Mouse (Mus musculus): ENCODE measurements around the gene Exoc6b. TPM values are rescaled to one million over a fixed set of nuclear protein-coding genes. Genes with fewer than 3 reads are reported as not detected.

Gene Exoc6b
- polyA plus RNA-seq, 1 experiment from 2014 or later: 24.6 TPM

GRCm38 (mm10) chr6:84588895-84589652 lies 480.2 kb downstream of the Exoc6b start:
- Histone ChIP-seq H3K27ac (peak overlapping the region; percentile 95), H3K36me3 (peaks cover 16% of the 10 kb centered on the region), H3K4me3 (peak overlapping the region; percentile 81), H3K4me1 (peaks cover 70% of the 10 kb centered on the region), H3K27me3 (ENCODE audit: low read depth, poor library complexity, severe bottlenecking) (peaks cover 67% of the 10 kb centered on the region), H3K9me3 (replicated peaks) (no peaks in the 10 kb centered on the region)
- under 1% methylated on average over 53 of the region's 54 CpGs for WGBS
- DNase-seq (ENCODE audit: low spot score): peak; percentile 86

DNA sequence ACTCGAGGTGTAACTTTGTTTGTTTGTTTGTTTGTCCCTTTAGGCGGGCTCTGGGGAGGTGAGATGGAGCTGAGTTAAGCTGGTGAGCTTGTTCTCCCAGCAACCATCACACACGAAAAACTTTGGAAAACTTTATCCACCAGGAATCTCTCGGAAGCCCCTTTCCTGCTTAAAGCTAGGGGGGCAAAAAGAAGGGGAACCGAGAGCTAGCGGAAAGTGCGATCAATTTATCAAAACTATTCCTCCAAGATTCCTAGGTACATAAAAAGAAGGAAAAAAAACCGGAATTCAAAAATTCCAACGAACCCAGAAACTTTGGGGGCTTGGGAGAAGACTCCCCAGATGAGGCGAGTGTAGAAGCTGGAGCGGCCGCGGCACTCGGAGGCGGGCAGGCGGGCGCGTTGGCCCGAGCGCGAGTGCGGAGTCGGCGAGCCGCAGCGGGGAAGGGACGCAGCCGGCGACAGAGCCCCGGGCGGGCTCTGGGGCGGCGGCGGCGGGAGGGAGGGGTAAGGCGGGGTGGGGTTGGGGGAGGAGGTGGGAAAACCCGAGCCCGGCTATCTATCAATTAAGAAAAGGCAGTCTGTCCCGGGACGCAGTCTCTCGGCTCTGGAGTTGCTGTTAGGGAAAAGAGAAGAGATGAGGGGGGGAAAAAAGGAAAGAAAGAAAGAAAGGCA lies 481.0 kb downstream of the Exoc6b start:
- H3K27ac ChIP-seq: peak overlapping the region; percentile 95
- peaks cover 23% of the 10 kb centered on the region for H3K36me3 ChIP-seq
- H3K4me1 ChIP-seq: peaks cover 72% of the 10 kb centered on the region
- DNase-seq (ENCODE audit: low spot score): peak; percentile 71
- peak overlapping the region; percentile 81 for H3K4me3 ChIP-seq
- under 1% methylated on average over 41 of the region's 41 CpGs for WGBS
- H3K27me3 ChIP-seq (ENCODE audit: low read depth, poor library complexity, severe bottlenecking): peaks cover 67% of the 10 kb centered on the region
- no peaks in the 10 kb centered on the region for H3K9me3 ChIP-seq (replicated peaks)

DNA sequence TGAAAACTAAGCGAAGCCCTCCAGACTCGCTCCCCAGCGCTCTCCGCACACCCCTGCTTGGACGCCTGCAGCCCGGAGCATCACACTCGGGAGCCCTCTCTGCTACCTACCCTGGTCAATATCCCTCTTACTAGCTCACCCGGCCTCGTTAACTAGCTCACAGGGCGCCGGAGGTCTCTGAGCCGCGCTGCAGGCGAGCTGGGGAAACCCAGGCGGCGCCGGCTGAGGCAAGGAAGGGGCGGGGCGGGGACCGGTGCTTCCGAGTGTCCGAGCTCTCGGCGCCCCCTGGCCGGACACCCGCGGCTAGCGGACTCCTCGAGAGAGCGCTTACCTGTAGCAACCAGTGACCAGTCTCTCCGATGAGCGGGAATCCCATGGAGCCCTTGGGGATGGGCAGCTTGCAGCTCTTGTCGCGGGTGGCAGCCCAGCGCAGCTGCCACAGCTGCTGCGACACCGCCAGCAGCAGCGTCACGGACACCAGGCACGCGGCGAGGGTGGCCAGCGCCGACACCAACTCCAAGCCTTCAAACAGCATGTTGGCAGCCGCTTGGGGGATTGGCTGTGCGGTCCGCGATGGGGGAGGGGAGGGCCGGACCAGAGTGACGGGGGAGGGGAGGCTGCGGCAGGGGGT lies 481.7 kb downstream of the Exoc6b start:
- peaks cover 67% of the 10 kb centered on the region for H3K27me3 ChIP-seq (ENCODE audit: low read depth, poor library complexity, severe bottlenecking)
- DNase-seq (ENCODE audit: low spot score): peak; percentile 82
- H3K36me3 ChIP-seq: peaks cover 31% of the 10 kb centered on the region
- peak overlapping the region; percentile 95 for H3K27ac ChIP-seq
- H3K4me3 ChIP-seq: peak overlapping the region; percentile 81
- peaks cover 75% of the 10 kb centered on the region for H3K4me1 ChIP-seq
- H3K9me3 ChIP-seq (replicated peaks): no peaks in the 10 kb centered on the region
- under 1% methylated on average over 51 of the region's 51 CpGs for WGBS

- Histone ChIP-seq H3K9me3 (replicated peaks) (no peaks in the 10 kb centered on the region), H3K27me3 (ENCODE audit: low read depth, poor library complexity, severe bottlenecking) (peaks cover 69% of the 10 kb centered on the region), H3K36me3 (peaks cover 40% of the 10 kb centered on the region), H3K27ac (peak overlapping the region; percentile 95), H3K4me3 (peak overlapping the region; percentile 81), H3K4me1 (peaks cover 84% of the 10 kb centered on the region)
- peak; percentile 61 for DNase-seq (ENCODE audit: low spot score)
- 1% methylated on average over 28 of the region's 28 CpGs for WGBS
Measured at GRCm38 (mm10) chr6:84586551-84587200, 482.6 kb downstream of the Exoc6b start.

DNA sequence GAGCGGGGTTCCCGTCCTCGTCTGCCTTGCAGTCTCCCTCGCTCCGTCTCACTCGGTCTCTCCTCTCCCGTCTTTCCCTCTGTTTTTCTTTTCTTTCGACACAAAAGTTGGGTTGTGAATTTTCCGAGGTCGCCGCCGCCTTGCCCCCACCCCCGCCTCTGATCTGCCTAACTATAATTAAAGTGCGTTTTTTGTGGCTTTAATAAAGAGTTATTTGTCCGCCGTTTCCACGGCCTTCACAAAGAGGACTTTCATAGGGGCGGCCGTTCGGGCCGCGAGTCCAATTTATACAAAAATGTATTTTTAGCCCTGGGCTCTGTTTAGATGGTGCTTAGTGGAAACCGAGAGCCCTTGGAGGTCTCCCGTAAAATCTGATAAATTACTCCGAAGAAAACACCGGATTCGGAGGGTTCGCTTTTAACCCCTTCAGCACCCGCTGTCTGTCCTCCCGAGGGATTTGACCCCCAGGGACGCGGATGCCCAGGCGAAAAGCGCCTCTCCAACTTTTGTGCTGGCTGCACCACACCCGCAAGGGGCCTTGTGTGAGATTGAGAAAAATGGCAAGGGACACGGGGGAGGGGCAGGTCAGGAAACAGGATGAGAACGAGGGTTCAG lies 483.5 kb downstream of the Exoc6b start:
- no peaks in the 10 kb centered on the region for H3K9me3 ChIP-seq (replicated peaks)
- H3K4me3 ChIP-seq: peak overlapping the region; percentile 81
- H3K27ac ChIP-seq: peak overlapping the region; percentile 95
- H3K4me1 ChIP-seq: peaks cover 84% of the 10 kb centered on the region
- peaks cover 49% of the 10 kb centered on the region for H3K36me3 ChIP-seq
- whole genome bisulfite sequencing: under 1% methylated on average over 37 of the region's 37 CpGs
- peaks cover 69% of the 10 kb centered on the region for H3K27me3 ChIP-seq (ENCODE audit: low read depth, poor library complexity, severe bottlenecking)
- DNase-seq (ENCODE audit: low spot score): peak; percentile 66

DNA sequence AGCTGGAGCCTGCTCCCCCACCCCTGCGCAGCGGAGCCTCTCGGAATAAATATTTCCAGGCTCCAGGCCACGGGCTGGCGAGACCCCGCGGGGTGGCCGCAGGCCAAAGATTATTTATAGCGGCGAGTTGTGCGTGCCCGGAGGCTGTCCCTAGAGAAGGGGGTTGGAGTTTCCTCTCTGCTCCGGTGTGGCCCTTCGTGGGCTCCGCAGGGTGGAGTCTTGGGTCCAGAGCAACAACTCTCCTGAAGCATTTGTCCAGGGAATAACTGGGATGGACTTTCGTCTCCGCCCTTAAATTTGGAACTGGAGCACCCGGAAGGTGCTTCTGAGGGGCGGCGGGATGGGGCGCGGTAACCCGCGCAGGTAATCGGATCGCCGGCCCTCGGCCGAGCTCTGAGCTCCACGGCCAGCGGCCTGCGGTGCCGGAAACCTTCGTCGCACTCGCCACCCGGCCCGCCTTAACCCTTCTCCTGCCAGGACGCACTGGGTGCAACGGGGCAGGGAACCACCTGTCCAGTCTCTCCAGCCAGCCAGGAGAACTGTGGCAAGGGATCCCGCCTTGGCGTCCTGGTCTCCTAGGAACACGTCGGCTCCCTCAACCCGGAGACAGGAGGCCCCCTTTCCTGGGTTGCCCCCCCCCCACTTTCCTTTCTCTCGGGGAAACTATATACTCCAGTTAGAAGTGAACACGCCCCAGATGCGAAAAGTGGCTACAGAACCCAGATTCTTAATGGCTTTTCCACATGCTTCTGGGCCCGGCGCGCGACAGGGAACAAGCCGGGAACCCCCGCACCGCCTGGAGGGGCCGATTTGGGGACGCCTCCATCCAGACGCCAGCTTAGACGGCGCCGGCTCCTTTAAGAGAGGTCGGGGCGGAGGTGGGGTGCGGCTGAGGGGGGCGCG lies 484.3 kb downstream of the Exoc6b start:
- peaks cover 85% of the 10 kb centered on the region for H3K4me1 ChIP-seq
- peaks cover 56% of the 10 kb centered on the region for H3K36me3 ChIP-seq
- peak overlapping the region; percentile 95 for H3K27ac ChIP-seq
- no peaks in the 10 kb centered on the region for H3K9me3 ChIP-seq (replicated peaks)
- under 1% methylated on average over 66 of the region's 66 CpGs for WGBS
- peaks cover 75% of the 10 kb centered on the region for H3K27me3 ChIP-seq (ENCODE audit: low read depth, poor library complexity, severe bottlenecking)
- H3K4me3 ChIP-seq: peak overlapping the region; percentile 81
- peak; percentile 76 for DNase-seq (ENCODE audit: low spot score)

DNA sequence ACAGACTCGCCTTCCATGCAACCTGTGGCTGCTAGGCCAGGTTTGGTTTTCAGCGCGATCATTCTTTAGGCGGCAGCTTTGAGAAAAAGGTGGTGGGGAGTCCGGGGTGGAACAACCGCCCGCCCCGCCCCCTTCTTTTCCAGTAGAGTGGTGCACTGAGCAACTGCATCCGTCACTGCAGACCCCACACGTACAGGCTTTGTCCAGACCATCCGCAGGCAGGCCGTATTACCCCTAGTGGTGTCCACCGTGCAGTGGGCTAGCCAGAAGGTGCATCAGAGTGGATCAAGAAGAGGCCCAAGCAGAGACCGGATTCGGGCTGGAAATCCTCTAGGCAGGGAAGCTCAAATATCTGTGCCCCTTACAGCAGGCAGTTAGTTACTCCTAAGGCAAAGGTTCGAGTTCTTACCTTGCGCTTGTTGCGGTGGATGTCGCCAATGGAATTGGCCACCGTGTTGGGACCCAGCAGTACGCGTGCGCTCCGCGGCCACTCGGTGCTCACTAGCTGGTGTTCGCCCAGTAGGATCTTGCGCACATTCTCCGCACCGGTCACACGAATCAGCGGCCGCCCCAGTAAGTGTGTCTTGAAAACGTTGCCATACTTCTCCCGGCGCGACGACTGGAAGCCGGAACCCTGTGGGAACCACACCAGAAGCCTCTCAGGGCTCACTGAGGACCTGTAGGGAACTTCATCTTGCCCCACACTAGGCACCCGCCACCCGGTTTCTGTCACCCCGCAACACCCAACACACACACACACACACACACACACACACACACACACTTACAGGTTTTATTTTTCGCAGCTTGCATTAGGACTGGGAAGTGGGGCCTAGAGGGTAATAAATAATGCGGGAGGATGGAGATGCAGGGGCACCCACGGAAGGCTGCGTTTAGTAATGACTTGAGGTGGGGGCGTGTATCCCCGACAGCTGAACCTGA lies 485.2 kb downstream of the Exoc6b start:
- Histone ChIP-seq H3K4me3 (peak overlapping the region; percentile 81), H3K9me3 (replicated peaks) (no peaks in the 10 kb centered on the region), H3K4me1 (peaks cover 84% of the 10 kb centered on the region), H3K27me3 (ENCODE audit: low read depth, poor library complexity, severe bottlenecking) (peaks cover 73% of the 10 kb centered on the region), H3K27ac (peak overlapping the region; percentile 95), H3K36me3 (peaks cover 65% of the 10 kb centered on the region)
- WGBS: 1% methylated on average over 48 of the region's 48 CpGs
- DNase-seq (ENCODE audit: low spot score): peak; percentile 73

GRCm38 (mm10) chr6:84583371-84583770 lies 485.9 kb downstream of the Exoc6b start:
- Histone ChIP-seq H3K4me3 (peak overlapping the region; percentile 81), H3K27me3 (ENCODE audit: low read depth, poor library complexity, severe bottlenecking) (peaks cover 74% of the 10 kb centered on the region), H3K36me3 (peaks cover 72% of the 10 kb centered on the region), H3K27ac (peak overlapping the region; percentile 95), H3K4me1 (peaks cover 86% of the 10 kb centered on the region), H3K9me3 (replicated peaks) (no peaks in the 10 kb centered on the region)
- peak; percentile 85 for DNase-seq (ENCODE audit: low spot score)
- WGBS: under 1% methylated on average over 26 of the region's 26 CpGs

DNA sequence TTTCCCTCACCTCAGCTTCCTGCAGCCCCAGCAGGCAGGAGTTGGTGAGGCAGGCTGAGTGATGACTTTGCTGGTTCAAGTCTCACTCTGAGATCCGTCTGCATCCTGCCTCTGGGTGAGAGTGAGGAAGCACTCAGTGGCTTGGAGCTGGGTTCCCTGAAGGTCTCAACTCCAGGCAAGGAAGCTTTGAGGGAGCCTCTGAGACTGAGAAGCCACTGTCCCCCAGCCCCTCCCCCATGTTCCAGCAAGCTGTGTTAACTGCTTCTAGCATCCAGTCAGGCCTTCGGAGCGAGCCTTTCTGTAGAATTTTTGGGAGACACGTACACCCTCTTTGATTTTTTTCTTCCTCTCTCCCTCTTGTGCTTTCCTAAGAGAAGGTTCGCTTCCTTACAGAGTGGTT lies 486.5 kb downstream of the Exoc6b start:
- Histone ChIP-seq H3K4me3 (peak overlapping the region; percentile 81), H3K27ac (peak overlapping the region; percentile 95), H3K9me3 (replicated peaks) (no peaks in the 10 kb centered on the region), H3K4me1 (peaks cover 89% of the 10 kb centered on the region), H3K36me3 (peaks cover 78% of the 10 kb centered on the region), H3K27me3 (ENCODE audit: low read depth, poor library complexity, severe bottlenecking) (peaks cover 79% of the 10 kb centered on the region)
- DNase-seq (ENCODE audit: low spot score): peak; percentile 45
- WGBS: 13% methylated on average over 5 of the region's 5 CpGs

DNA sequence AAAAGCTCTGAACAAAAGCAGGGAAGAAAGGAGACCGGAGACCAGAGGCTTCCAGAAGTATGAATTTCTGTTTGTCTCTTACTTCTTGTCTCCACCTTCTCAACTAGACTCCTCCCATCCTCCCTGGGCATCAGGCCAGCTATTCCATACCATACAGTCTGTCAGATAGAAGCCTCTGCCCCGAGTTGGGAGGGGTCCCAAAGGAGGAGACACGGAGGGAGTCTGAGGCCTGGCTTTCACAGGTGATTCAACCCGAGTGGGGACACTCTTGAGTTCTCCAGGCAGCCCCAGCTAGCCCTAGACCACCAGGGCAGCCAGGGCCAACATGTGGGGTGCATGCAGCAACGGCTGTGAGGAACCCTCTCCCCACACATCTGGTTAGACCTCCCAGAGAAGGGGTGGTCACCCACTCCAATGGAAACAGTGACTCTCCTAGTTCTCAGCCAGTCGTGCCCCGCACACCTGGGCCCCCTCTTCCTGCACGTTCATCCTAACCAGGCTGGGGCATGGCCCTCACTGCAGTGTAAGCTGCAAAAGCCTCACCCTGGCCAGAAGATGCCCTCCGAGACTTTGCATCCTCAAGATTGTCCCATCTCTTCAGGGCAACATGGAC lies 487.4 kb downstream of the Exoc6b start:
- WGBS: 71% methylated on average over 9 of the region's 9 CpGs
- Histone ChIP-seq H3K36me3 (peaks cover 86% of the 10 kb centered on the region), H3K27ac (0 out of 2 replicates have a peak overlapping the region, but pooled peaks have one; percentile 95), H3K4me1 (peaks cover 84% of the 10 kb centered on the region), H3K4me3 (peak overlapping the region; percentile 81; the same call in 1 of the 2 replicates), H3K9me3 (replicated peaks) (no peaks in the 10 kb centered on the region), H3K27me3 (ENCODE audit: low read depth, poor library complexity, severe bottlenecking) (peaks cover 82% of the 10 kb centered on the region)
- peak; percentile 33 for DNase-seq (ENCODE audit: low spot score)

All from limb, embryonic 10.5 days (tissue).